Mouse (Mus musculus): ENCODE results near the gene Tmem161a.
"Not testable (repeated sequence)": the region's sequence is repeated elsewhere in the genome, so short reads cannot be mapped to it uniquely, and the experiment has no call there.

DNA sequence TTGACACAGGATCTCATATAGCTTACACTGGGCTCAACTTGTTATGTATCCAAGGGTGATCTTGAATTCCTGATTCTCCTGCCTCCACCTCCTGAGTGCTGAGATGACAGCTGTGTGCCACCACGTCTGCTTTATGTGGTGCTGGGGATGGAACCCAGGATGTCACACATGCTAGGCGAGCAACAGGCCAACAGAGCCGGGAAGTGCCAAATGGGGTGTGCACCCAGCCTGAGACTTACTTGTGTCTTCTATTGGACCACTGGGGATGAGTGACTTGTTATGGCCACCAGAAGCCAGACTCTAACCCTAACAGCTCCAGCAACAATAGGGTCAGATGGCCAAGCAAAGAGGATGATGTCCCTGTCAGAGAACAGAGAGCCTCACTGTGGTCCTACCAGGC is 44.0 kb downstream of the Tmem161a start:
- not testable (repeated sequence) for TF ChIP-seq CTCF, EP300 (IDR thresholded peaks at IDR 0.05)

Measured in lung, postnatal 0 days (tissue).